Mouse (Mus musculus): ENCODE results near the gene Whrn.

DNA sequence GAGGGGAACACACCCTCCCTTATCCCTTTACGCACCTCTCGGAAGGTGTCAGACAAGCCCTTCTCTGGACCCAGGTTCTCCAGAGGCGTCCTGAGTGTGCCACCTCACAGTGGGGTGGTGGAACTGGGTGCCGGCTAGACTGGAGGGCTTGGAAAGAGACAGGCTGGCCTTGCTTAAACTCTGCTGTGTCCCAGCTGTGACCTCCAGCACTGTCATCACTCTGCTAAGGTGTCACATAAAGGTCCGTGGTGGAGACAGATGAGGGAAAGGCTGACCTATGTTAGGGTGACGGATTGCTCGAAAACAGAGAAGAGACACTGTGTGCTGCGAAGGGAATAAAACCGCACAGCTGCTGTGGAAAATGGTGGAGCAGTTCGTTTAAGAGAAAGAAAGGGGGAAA lies 28.5 kb downstream of the Whrn start:
- TF ChIP-seq POLR2A (IDR thresholded peaks at IDR 0.05; ENCODE audit: borderline replicate concordance, extremely low read depth, low read depth, low read length), result no peak
- no peak for TF ChIP-seq CTCF (IDR thresholded peaks at IDR 0.05; ENCODE audit: insufficient read depth, low read length)
